Mouse (Mus musculus): Measurements from ENCODE around the gene Zdbf2.

Gene Zdbf2

GRCm38 (mm10) chr1:63272741-63273338 lies at the start of gene Zdbf2:
Gene Zdbf2, plus strand, starts transcription at chr1:63273265.
- DNase-seq, result peak in 1 of 2 experiments; percentile 40

GRCm38 (mm10) chr1:63225009-63225408 lies 48.1 kb upstream of the Zdbf2 start:
- DNase-seq, result no peak

- DNase-seq, result no peak
Observed at GRCm38 (mm10) chr1:63225890-63226289, 47.2 kb upstream of the Zdbf2 start.

GRCm38 (mm10) chr1:63227241-63227640 lies 45.8 kb upstream of the Zdbf2 start:
- no peak for DNase-seq

GRCm38 (mm10) chr1:63237371-63237770 lies 35.7 kb upstream of the Zdbf2 start:
- DNase-seq, result no peak

GRCm38 (mm10) chr1:63239305-63239704 lies 33.8 kb upstream of the Zdbf2 start:
- no peak for DNase-seq

GRCm38 (mm10) chr1:63239751-63240150 lies 33.3 kb upstream of the Zdbf2 start:
- no peak for DNase-seq

- DNase-seq, result no peak
Observed at GRCm38 (mm10) chr1:63243854-63244253, 29.2 kb upstream of the Zdbf2 start.

- no peak for DNase-seq
Observed at GRCm38 (mm10) chr1:63246862-63247521, 26.1 kb upstream of the Zdbf2 start.

- no peak for DNase-seq
Observed at GRCm38 (mm10) chr1:63247831-63248359, 25.2 kb upstream of the Zdbf2 start.

GRCm38 (mm10) chr1:63248360-63248851 lies 24.7 kb upstream of the Zdbf2 start:
- peak in 1 of 2 experiments; percentile 47 for DNase-seq

- DNase-seq, result no peak
Observed at GRCm38 (mm10) chr1:63249261-63249660, 23.8 kb upstream of the Zdbf2 start.

GRCm38 (mm10) chr1:63252351-63253209 lies 20.5 kb upstream of the Zdbf2 start:
- no peak for DNase-seq

GRCm38 (mm10) chr1:63253291-63253690 lies 19.8 kb upstream of the Zdbf2 start:
- DNase-seq, result no peak

- DNase-seq, result no peak
Observed at GRCm38 (mm10) chr1:63255101-63255500, 18.0 kb upstream of the Zdbf2 start.

- DNase-seq, result no peak
Observed at GRCm38 (mm10) chr1:63256083-63256482, 17.0 kb upstream of the Zdbf2 start.

GRCm38 (mm10) chr1:63258501-63258900 lies 14.6 kb upstream of the Zdbf2 start:
- no peak for DNase-seq

- no peak for DNase-seq
Observed at GRCm38 (mm10) chr1:63259271-63259830, 13.7 kb upstream of the Zdbf2 start.

GRCm38 (mm10) chr1:63259916-63260741 lies 12.9 kb upstream of the Zdbf2 start:
- no peak for DNase-seq

- DNase-seq, result no peak
Observed at GRCm38 (mm10) chr1:63260742-63261033, 12.4 kb upstream of the Zdbf2 start.

- no peak for DNase-seq
Observed at GRCm38 (mm10) chr1:63261041-63261590, 11.9 kb upstream of the Zdbf2 start.

GRCm38 (mm10) chr1:63263671-63264070 lies 9.4 kb upstream of the Zdbf2 start:
- no peak for DNase-seq

Data from cerebellum, postnatal 25 days (tissue).